Mouse (Mus musculus): ENCODE results near the gene Gstm6.
"Not testable (repeated sequence)": the region's sequence is repeated elsewhere in the genome, so short reads cannot be mapped to it uniquely, and the experiment has no call there.

The Gstm6 gene

GRCm38 (mm10) chr3:107943239-107943990 lies at the start of gene Gstm6:
TSS of gene Gstm6 (minus strand) at chr3:107943749.
- DNase-seq: peak; percentile 41

- peak; percentile 59 for DNase-seq
Observed at GRCm38 (mm10) chr3:107986041-107986562, 42.6 kb upstream of the Gstm6 start, which contains the start of gene Gstm2. TSS of gene Gstm2 (minus strand) at chr3:107986453.

GRCm38 (mm10) chr3:107985141-107985540 lies 41.6 kb upstream of the Gstm6 start:
- DNase-seq: not testable (repeated sequence)

- DNase-seq: no peak
Observed at GRCm38 (mm10) chr3:107984471-107984870, 40.9 kb upstream of the Gstm6 start.

GRCm38 (mm10) chr3:107983771-107984170 lies 40.2 kb upstream of the Gstm6 start:
- no peak for DNase-seq

GRCm38 (mm10) chr3:107982726-107983125 lies 39.2 kb upstream of the Gstm6 start:
- DNase-seq: no peak

GRCm38 (mm10) chr3:107981261-107981660 lies 37.7 kb upstream of the Gstm6 start:
- no peak for DNase-seq

GRCm38 (mm10) chr3:107977691-107978090 lies 34.1 kb upstream of the Gstm6 start:
- no peak for DNase-seq

GRCm38 (mm10) chr3:107974237-107974636 lies 30.7 kb upstream of the Gstm6 start:
- no peak for DNase-seq

GRCm38 (mm10) chr3:107972070-107972469 lies 28.5 kb upstream of the Gstm6 start:
- DNase-seq: no peak

- DNase-seq: not testable (repeated sequence)
Observed at GRCm38 (mm10) chr3:107971101-107971500, 27.6 kb upstream of the Gstm6 start.

- no peak for DNase-seq
Observed at GRCm38 (mm10) chr3:107968724-107969395, 25.3 kb upstream of the Gstm6 start, which contains the start of gene Gstm3. TSS of gene Gstm3 (minus strand) at chr3:107969283.

GRCm38 (mm10) chr3:107966631-107967030 lies 23.1 kb upstream of the Gstm6 start:
- DNase-seq: no peak

- no peak for DNase-seq
Observed at GRCm38 (mm10) chr3:107965592-107965991, 22.0 kb upstream of the Gstm6 start.

- DNase-seq: no peak
Observed at GRCm38 (mm10) chr3:107964656-107965308, 21.2 kb upstream of the Gstm6 start.

- no peak for DNase-seq
Observed at GRCm38 (mm10) chr3:107964026-107964425, 20.5 kb upstream of the Gstm6 start.

GRCm38 (mm10) chr3:107955260-107955659 lies 11.7 kb upstream of the Gstm6 start:
- DNase-seq: not testable (repeated sequence)

- DNase-seq: no peak
Observed at GRCm38 (mm10) chr3:107953906-107954305, 10.4 kb upstream of the Gstm6 start.

- DNase-seq: peak; percentile 83
Observed at GRCm38 (mm10) chr3:107953328-107953755, 9.8 kb upstream of the Gstm6 start.

GRCm38 (mm10) chr3:107950531-107950930 lies 7.0 kb upstream of the Gstm6 start:
- no peak for DNase-seq

GRCm38 (mm10) chr3:107949461-107949860 lies 5.9 kb upstream of the Gstm6 start:
- not testable (repeated sequence) for DNase-seq

GRCm38 (mm10) chr3:107945729-107946128 lies 2.2 kb upstream of the Gstm6 start:
- no peak for DNase-seq

- no peak for DNase-seq
Observed at GRCm38 (mm10) chr3:107941261-107941660, 2.3 kb downstream of the Gstm6 start.

Measured in lung, postnatal 14 days (tissue).